Mouse (Mus musculus): ENCODE measurements around the gene Ppfia3. TPM values are rescaled to one million over a fixed set of nuclear protein-coding genes. Genes with fewer than 3 reads are reported as not detected.

Gene Ppfia3
- polyA plus RNA-seq, 1 experiment, result 0.79 TPM

GRCm38 (mm10) chr7:45355318-45356020 is 11.3 kb downstream of the Ppfia3 start:
- H3K4me3 ChIP-seq (replicated peaks), result no peak overlapping the region
- no peaks in the 10 kb centered on the region for H3K9me3 ChIP-seq
- H3K27me3 ChIP-seq (replicated peaks), result peaks cover 78% of the 10 kb centered on the region
- peaks cover 26% of the 10 kb centered on the region for H3K4me1 ChIP-seq
- no peaks in the 10 kb centered on the region for H3K36me3 ChIP-seq (replicated peaks; ENCODE audit: low read length)
- TF ChIP-seq GATA1 (IDR thresholded peaks at IDR 0.05; ENCODE audit: borderline replicate concordance, low read length), result no peak
- TF ChIP-seq FLI1 (IDR thresholded peaks at IDR 0.05; ENCODE audit: low read length), result no peak

GRCm38 (mm10) chr7:45353041-45353440 is 13.8 kb downstream of the Ppfia3 start:
- peaks cover 82% of the 10 kb centered on the region for H3K27me3 ChIP-seq (replicated peaks)
- no peaks in the 10 kb centered on the region for H3K36me3 ChIP-seq (replicated peaks; ENCODE audit: low read length)
- TF ChIP-seq GATA1 (IDR thresholded peaks at IDR 0.05; ENCODE audit: borderline replicate concordance, low read length), result no peak
- no peak for TF ChIP-seq FLI1 (IDR thresholded peaks at IDR 0.05; ENCODE audit: low read length)
- H3K4me1 ChIP-seq, result peaks cover 20% of the 10 kb centered on the region
- no peak overlapping the region for H3K4me3 ChIP-seq (replicated peaks)
- no peaks in the 10 kb centered on the region for H3K9me3 ChIP-seq

GRCm38 (mm10) chr7:45346905-45347304 is 19.9 kb downstream of the Ppfia3 start:
- H3K36me3 ChIP-seq (replicated peaks; ENCODE audit: low read length), result no peaks in the 10 kb centered on the region
- TF ChIP-seq FLI1 (IDR thresholded peaks at IDR 0.05; ENCODE audit: low read length) (no peak), GATA1 (IDR thresholded peaks at IDR 0.05; ENCODE audit: borderline replicate concordance, low read length) (no peak)
- H3K4me1 ChIP-seq, result peaks cover 37% of the 10 kb centered on the region
- peaks cover 69% of the 10 kb centered on the region for H3K27me3 ChIP-seq (replicated peaks)
- H3K4me3 ChIP-seq (replicated peaks), result no peak overlapping the region
- H3K9me3 ChIP-seq, result no peaks in the 10 kb centered on the region

GRCm38 (mm10) chr7:45343543-45343942 is 23.3 kb downstream of the Ppfia3 start:
- peaks cover 67% of the 10 kb centered on the region for H3K4me1 ChIP-seq
- peaks cover 66% of the 10 kb centered on the region for H3K27me3 ChIP-seq (replicated peaks)
- no peaks in the 10 kb centered on the region for H3K9me3 ChIP-seq
- H3K4me3 ChIP-seq (replicated peaks), result peak overlapping the region; percentile 73
- H3K36me3 ChIP-seq (replicated peaks; ENCODE audit: low read length), result no peaks in the 10 kb centered on the region
- no peak for TF ChIP-seq FLI1 (IDR thresholded peaks at IDR 0.05; ENCODE audit: low read length)
- no peak for TF ChIP-seq GATA1 (IDR thresholded peaks at IDR 0.05; ENCODE audit: borderline replicate concordance, low read length)

- H3K4me1 ChIP-seq, result peaks cover 75% of the 10 kb centered on the region
- H3K4me3 ChIP-seq (replicated peaks), result no peak overlapping the region
Observed at GRCm38 (mm10) chr7:45342081-45342480, 24.7 kb downstream of the Ppfia3 start.

GRCm38 (mm10) chr7:45341303-45341702 is 25.5 kb downstream of the Ppfia3 start:
- H3K9me3 ChIP-seq, result no peaks in the 10 kb centered on the region
- no peaks in the 10 kb centered on the region for H3K36me3 ChIP-seq (replicated peaks; ENCODE audit: low read length)
- H3K27me3 ChIP-seq (replicated peaks), result peaks cover 70% of the 10 kb centered on the region
- 0 out of 2 replicates have a peak, but pooled peaks have one; percentile 14 for TF ChIP-seq FLI1 (IDR thresholded peaks at IDR 0.05; ENCODE audit: low read length)
- TF ChIP-seq GATA1 (IDR thresholded peaks at IDR 0.05; ENCODE audit: borderline replicate concordance, low read length), result no peak
- H3K4me1 ChIP-seq, result peaks cover 75% of the 10 kb centered on the region
- H3K4me3 ChIP-seq (replicated peaks), result peak overlapping the region; percentile 91

More at GRCm38 (mm10) chr7:45342081-45342480, 24.7 kb downstream of the Ppfia3 start:
- H3K9me3 ChIP-seq, result no peaks in the 10 kb centered on the region
- H3K36me3 ChIP-seq (replicated peaks; ENCODE audit: low read length), result no peaks in the 10 kb centered on the region
- H3K27me3 ChIP-seq (replicated peaks), result peaks cover 69% of the 10 kb centered on the region
- TF ChIP-seq GATA1 (IDR thresholded peaks at IDR 0.05; ENCODE audit: borderline replicate concordance, low read length) (no peak), FLI1 (IDR thresholded peaks at IDR 0.05; ENCODE audit: low read length) (no peak)

GRCm38 (mm10) chr7:45340669-45341068 is 26.1 kb downstream of the Ppfia3 start:
- peaks cover 72% of the 10 kb centered on the region for H3K27me3 ChIP-seq (replicated peaks)

GRCm38 (mm10) chr7:45340066-45340442 is 26.8 kb downstream of the Ppfia3 start:
- Histone ChIP-seq H3K27me3 (replicated peaks) (peaks cover 75% of the 10 kb centered on the region), H3K9me3 (no peaks in the 10 kb centered on the region), H3K36me3 (replicated peaks; ENCODE audit: low read length) (no peaks in the 10 kb centered on the region), H3K4me1 (peaks cover 83% of the 10 kb centered on the region), H3K4me3 (replicated peaks) (peak overlapping the region; percentile 91)
- no peak for TF ChIP-seq FLI1 (IDR thresholded peaks at IDR 0.05; ENCODE audit: low read length)
- no peak for TF ChIP-seq GATA1 (IDR thresholded peaks at IDR 0.05; ENCODE audit: borderline replicate concordance, low read length)

More at GRCm38 (mm10) chr7:45340669-45341068, 26.1 kb downstream of the Ppfia3 start:
- TF ChIP-seq FLI1 (IDR thresholded peaks at IDR 0.05; ENCODE audit: low read length) (no peak), GATA1 (IDR thresholded peaks at IDR 0.05; ENCODE audit: borderline replicate concordance, low read length) (no peak)
- Histone ChIP-seq H3K36me3 (replicated peaks; ENCODE audit: low read length) (no peaks in the 10 kb centered on the region), H3K9me3 (no peaks in the 10 kb centered on the region), H3K4me3 (replicated peaks) (peak overlapping the region; percentile 91), H3K4me1 (peaks cover 80% of the 10 kb centered on the region)

GRCm38 (mm10) chr7:45339410-45340065 is 27.3 kb downstream of the Ppfia3 start:
- no peak for TF ChIP-seq FLI1 (IDR thresholded peaks at IDR 0.05; ENCODE audit: low read length)
- no peak for TF ChIP-seq GATA1 (IDR thresholded peaks at IDR 0.05; ENCODE audit: borderline replicate concordance, low read length)
- Histone ChIP-seq H3K27me3 (replicated peaks) (peaks cover 77% of the 10 kb centered on the region), H3K4me3 (replicated peaks) (peak overlapping the region; percentile 91), H3K36me3 (replicated peaks; ENCODE audit: low read length) (no peaks in the 10 kb centered on the region), H3K4me1 (peaks cover 88% of the 10 kb centered on the region), H3K9me3 (no peaks in the 10 kb centered on the region)

Data from megakaryocyte, embryonic 14.5 days (primary cell).